Mouse (Mus musculus): ENCODE results near the gene Large2. TPM values are rescaled to one million over a fixed set of nuclear protein-coding genes. Genes with fewer than 3 reads are reported as not detected.

Large2 gene
- total RNA-seq, 2 experiments from 2014 or later, result 0.42 to 0.77 TPM

- no peak for DNase-seq (ENCODE audit: low spot score in 2 of 2)
- intact Hi-C loops (cut with DNase I), result no loop called here
Observed at GRCm38 (mm10) chr2:92349589-92350425, 24.9 kb downstream of the Large2 start.

- intact Hi-C loops (cut with DNase I), result no loop called here
- no peak for DNase-seq (ENCODE audit: low spot score in 2 of 2)
Observed at GRCm38 (mm10) chr2:92347191-92347590, 27.5 kb downstream of the Large2 start.

GRCm38 (mm10) chr2:92342418-92342817 lies 32.3 kb downstream of the Large2 start:
- intact Hi-C loops (cut with DNase I), result no loop called here
- no peak for DNase-seq (ENCODE audit: low spot score in 2 of 2)

- DNase-seq (ENCODE audit: low spot score in 2 of 2), result no peak
- intact Hi-C loops (cut with DNase I), result loop anchor here (2.0 kb wide), 1 partner anchor 35 kb away; no protein-coding TSS in a partner anchor
Observed at GRCm38 (mm10) chr2:92331871-92332270, 42.8 kb downstream of the Large2 start.

GRCm38 (mm10) chr2:92331410-92331809 lies 43.3 kb downstream of the Large2 start:
- DNase-seq (ENCODE audit: low spot score in 2 of 2), result no peak
- intact Hi-C loops (cut with DNase I), result loop anchor here (2.0 kb wide), 1 partner anchor 35 kb away; no protein-coding TSS in a partner anchor

GRCm38 (mm10) chr2:92330840-92331239 lies 43.8 kb downstream of the Large2 start:
- DNase-seq (ENCODE audit: low spot score in 2 of 2), result peak; percentile 44 to 50
- intact Hi-C loops (cut with DNase I), result loop anchor here (2.0 kb wide), 1 partner anchor 34 kb away; no protein-coding TSS in a partner anchor

- intact Hi-C loops (cut with DNase I), result no loop called here
Observed at GRCm38 (mm10) chr2:92328206-92328605, 46.5 kb downstream of the Large2 start.

GRCm38 (mm10) chr2:92327601-92328000 lies 47.1 kb downstream of the Large2 start:
- intact Hi-C loops (cut with DNase I), result no loop called here
- DNase-seq (ENCODE audit: low spot score in 2 of 2), result no peak

More at GRCm38 (mm10) chr2:92328206-92328605, 46.5 kb downstream of the Large2 start:
- DNase-seq (ENCODE audit: low spot score in 2 of 2), result no peak

- no peak for DNase-seq (ENCODE audit: low spot score in 2 of 2)
- intact Hi-C loops (cut with DNase I), result no loop called here
Observed at GRCm38 (mm10) chr2:92326221-92326620, 48.4 kb downstream of the Large2 start.

GRCm38 (mm10) chr2:92325676-92326075 lies 49.0 kb downstream of the Large2 start:
- DNase-seq (ENCODE audit: low spot score in 2 of 2), result no peak
- intact Hi-C loops (cut with DNase I), result no loop called here

GRCm38 (mm10) chr2:92322669-92323068 lies 52.0 kb downstream of the Large2 start:
- DNase-seq (ENCODE audit: low spot score in 2 of 2), result peak in 1 of 2 experiments; percentile 34
- intact Hi-C loops (cut with DNase I), result no loop called here

GRCm38 (mm10) chr2:92317228-92317627 lies 57.4 kb downstream of the Large2 start:
- intact Hi-C loops (cut with DNase I), result loop anchor here (10.0 kb wide), 1 partner anchor 118 kb away; the partner anchor contains the start of gene Cry2
- DNase-seq (ENCODE audit: low spot score in 2 of 2), result no peak

GRCm38 (mm10) chr2:92316652-92317051 lies 58.0 kb downstream of the Large2 start:
- DNase-seq (ENCODE audit: low spot score in 2 of 2), result no peak
- intact Hi-C loops (cut with DNase I), result loop anchor here (10.0 kb wide), 1 partner anchor 118 kb away; the partner anchor contains the start of gene Cry2

Small RNA genes within 50 kb of the gene (microRNA-seq; reads per million reads assigned to microRNA genes)
- 3.4 to 5.4 reads per million in 2 experiments for gene Mir7000

Other genes with a start within 250 kb of the Large2 start
- gene Pex16, start 193 bp downstream of the Large2 start, total RNA-seq (2021), result 10 to 100 TPM; 36.5 to 41.2 TPM
- gene 1700029I15Rik, start 7.7 kb upstream of the Large2 start, total RNA-seq (2021), result 1 to 10 TPM; 2.9 to 4.0 TPM
- 100 to 1,000 TPM; 392 to 397 TPM for gene Mapk8ip1, start 26.4 kb upstream of the Large2 start, total RNA-seq (2021)
- gene Cry2, start 59.2 kb upstream of the Large2 start, total RNA-seq (2021), result 100 to 1,000 TPM; 109 to 116 TPM
- 10 to 100 TPM; 20.5 to 22.1 TPM for gene Slc35c1, start 85.7 kb upstream of the Large2 start, total RNA-seq (2021)
- 100 to 1,000 TPM; 217 to 239 TPM for gene Chst1, start 224.8 kb upstream of the Large2 start, total RNA-seq (2021)